Mouse (Mus musculus) thymus, adult 2 months (tissue): Measurements from ENCODE around the gene Adat2.

Experiments used
- CTCF ChIP-seq: fragments of 200-500 bp; IDR thresholded peaks from 2 replicates; pipeline ENCODE4 v1.5.1; 2012; ENCODE audit warnings: mild to moderate bottlenecking, control low read depth, low read length, moderate library complexity, borderline replicate concordance; ENCODE audit not compliant: control insufficient read depth, poor library complexity, insufficient read depth; ENCODE audit errors: extremely low read depth
- POLR2A ChIP-seq: fragments of 200-500 bp; IDR thresholded peaks from 2 replicates; pipeline ENCODE4 v1.6.1; 2012; ENCODE audit warnings: mild to moderate bottlenecking, low read length, control low read depth, moderate library complexity; ENCODE audit not compliant: control insufficient read depth, poor library complexity, insufficient read depth; ENCODE audit errors: extremely low read depth

DNA sequence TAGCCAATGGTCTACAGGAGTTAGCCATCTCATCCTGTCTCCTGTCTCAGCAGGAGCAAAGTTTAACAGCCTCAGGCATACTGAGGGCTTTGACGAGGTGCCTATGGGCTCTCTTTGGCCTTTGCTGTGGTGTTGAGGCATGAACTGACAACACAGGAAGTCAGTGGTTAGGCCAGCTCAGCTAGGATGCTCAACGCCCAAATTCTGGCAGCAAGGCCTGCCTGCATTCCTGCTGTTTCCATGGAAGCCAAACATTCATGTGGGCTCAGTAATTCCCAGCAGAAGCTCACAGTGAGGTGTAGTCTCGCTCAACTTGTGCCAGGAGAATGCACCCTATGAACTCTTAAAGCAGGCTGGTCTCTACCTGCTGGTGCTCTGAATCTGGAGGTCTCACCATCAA lies 43.4 kb downstream of the Adat2 start:
- TF ChIP-seq CTCF (no peak), POLR2A (no peak)
